Mouse (Mus musculus): ENCODE data around the gene Mis12. TPM values are rescaled to one million over a fixed set of nuclear protein-coding genes. Genes with fewer than 3 reads are reported as not detected.

Gene Mis12
- 20.0 and 23.0 TPM in 2 replicates for polyA plus RNA-seq (2015; fragmentation: Nextera tagmentation; extraction: Ambion mirVana)

DNA sequence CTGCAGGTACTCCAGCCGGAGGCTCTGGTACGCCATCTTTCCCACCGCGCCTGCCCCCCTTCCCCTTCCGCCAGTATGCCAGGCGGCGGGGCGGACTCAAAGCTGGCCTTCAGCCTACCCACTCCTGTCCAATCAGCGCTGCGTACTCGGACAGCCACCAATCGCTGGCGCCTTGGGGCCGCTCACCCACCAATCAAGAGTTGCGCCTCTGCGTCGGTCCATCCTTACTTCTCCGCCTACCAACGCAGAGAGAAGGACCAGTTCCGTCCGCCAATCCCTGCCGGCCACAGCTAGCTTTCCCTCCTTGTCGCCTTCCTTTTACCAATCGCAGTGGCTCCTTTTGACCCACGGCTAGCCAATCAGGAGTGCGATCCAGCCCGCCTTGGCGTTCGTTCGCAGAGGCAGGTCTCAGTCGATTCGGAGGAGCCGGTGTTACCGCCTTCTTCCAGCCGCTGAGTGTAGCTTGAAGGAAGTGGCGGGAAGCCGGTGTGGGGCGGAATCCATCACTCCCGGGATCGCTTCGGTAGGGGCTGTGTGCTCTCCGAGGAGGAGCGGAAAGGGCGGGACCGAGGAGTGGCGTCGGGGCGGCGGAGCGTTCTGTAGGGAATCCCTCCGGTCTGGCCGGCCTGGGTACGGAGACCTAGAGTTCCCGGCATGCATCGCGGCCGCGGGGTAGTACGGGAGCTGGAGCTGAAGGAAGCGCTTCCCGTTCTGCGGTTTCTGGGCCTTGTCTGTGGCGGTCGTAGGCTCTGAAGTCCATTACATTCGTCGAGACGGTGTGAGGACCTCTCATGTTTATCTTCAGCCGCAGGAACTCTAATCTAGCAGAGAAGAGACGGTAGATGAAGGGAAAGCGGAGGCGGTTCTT lies at the start of gene Mis12, which contains the start of gene Derl2:
TSS of gene Mis12 (plus strand) at position 411 of the 868 bp plus-strand sequence.
TSS of gene Derl2 (minus strand) at position 641 of the 868 bp plus-strand sequence.

DNA sequence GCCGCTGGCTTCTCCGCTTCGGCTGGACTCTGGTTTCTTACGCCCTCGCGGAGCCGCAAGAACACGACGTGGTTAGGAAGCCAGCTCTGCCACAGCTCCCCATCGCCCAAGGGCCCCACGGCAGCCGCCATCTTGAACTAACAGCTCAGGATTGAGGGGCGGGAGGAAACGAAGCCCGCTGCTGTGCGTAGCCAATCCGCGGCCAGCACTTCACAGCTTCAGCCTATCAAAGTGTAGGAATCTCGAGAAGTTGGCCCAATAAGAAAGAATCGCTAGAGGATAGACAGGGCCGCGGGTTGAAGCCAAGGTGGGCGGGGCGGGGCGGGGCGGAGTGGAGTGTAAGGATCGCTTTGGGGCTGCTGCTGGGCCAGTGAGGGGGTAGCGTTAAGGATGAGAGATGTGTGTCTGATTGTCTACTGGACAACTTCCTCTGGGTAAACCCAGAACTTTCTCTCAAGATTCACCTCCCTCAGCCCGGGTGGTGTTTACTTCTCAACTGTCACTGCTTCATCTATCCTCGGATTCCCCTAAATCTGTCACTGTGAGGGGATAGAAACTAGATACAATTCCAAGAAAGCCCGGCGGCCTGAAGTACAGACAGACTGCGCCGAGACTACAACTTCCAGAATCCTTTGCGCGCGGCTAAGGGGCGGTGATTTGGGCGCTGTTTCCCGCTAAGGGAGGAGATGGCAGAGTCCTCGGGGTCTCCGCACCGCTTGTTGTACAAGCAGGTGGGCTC lies 49.4 kb upstream of the Mis12 start, which contains the start of the genes Nup88 and Rpain:
TSS of gene Nup88 (minus strand) at position 153 of the 739 bp plus-strand sequence.
TSS of gene Rpain (plus strand) at position 393 of the 739 bp plus-strand sequence.

DNA sequence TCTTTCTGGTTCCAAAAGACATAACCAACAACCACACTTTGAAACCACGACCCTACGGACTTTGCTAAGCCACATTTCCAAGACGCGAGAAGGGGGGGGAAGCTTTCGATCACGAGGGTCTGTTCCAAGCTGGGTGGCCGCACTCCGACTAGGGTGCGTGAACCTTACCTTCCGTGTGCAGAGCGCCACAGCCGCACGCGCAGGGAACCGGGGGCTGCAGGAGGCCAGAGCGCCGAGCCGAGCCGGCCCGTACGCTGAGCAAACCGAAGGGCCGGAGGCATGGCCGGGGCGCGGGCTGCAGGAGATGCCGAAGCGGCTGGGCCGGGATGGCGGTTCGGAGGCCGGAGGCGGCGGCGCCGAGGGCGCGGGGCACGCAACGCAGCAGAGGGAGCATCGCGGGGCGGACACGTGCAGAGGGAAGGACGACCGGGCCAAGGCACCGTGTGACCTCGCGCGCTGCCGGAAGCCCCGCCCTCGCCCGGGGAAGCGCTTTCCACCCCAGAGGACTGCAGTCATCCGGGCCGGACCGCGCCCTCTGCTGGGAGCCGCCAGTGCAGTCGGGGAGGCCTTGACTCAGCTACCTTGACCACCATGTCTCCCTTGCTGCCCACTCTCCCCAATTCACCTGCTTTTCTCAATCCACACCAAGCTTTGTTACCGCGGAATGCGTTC lies 36.7 kb upstream of the Mis12 start, which contains the start of gene C1qbp:
TSS of gene C1qbp (minus strand) at position 470 of the 672 bp plus-strand sequence.

DNA sequence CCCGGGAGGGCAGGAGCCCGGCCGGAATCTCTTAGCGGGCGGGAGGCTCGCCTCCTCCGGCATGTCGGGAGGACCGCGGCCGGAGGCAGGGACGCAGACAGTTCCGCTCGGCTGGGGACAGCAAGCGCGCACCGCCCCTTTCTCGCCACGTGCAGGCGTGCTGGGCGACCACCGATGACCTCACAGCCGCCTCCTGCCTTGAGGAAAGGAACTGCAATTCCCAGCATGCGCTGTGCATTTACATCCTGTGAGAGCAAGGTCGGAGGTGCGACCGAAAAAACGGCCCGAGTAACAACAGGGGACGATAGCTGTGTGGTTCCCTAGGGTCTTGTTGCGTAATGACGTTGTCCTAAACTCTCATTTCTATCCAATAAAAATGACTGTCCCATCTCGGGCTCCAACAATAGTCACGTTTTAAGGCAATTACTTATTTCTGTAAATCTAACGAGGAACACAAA lies 15.1 kb upstream of the Mis12 start, which contains the start of gene Dhx33:
TSS of gene Dhx33 (minus strand) at position 122 of the 458 bp plus-strand sequence.

DNA sequence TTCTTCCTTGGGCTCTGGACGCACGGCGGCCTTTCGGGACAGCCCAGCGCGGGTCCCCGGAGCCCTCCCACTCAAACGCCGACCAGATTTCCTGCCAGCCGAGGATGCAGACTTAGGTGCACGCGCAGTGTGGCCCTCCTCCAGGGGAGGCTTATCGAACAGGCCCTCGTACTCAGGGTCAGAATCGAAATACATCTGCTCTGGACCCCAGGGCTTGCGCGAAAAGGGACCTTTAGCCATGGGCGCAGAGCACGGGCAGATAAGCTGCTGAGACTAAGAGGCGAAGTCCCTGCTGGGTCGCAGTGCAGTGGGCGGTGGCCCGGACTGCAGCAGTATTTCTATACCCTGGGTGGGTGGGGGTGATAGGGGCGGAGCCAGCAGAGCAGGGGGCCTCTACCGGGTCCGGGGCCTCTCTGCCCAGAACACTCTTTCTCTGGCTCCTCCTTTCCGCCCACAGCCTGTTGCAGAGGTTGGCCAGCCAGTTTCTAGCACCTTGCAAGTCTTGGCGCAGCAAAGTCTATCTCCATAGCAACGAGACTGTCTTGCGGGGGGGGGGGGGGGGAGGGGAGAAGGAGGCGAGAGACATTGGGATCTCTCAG lies 13.9 kb downstream of the Mis12 start, which contains the start of gene 6330403K07Rik:
TSS of gene 6330403K07Rik (minus strand) at position 351 of the 599 bp plus-strand sequence.

Other genes with a start within 250 kb of the Mis12 start
- gene Scimp, start 207.0 kb upstream of the Mis12 start, polyA plus RNA-seq (2015; fragmentation: Nextera tagmentation; extraction: Ambion mirVana): 0.52 and 1.1 TPM in 2 replicates
- gene Rabep1, start 174.8 kb upstream of the Mis12 start, polyA plus RNA-seq (2015; fragmentation: Nextera tagmentation; extraction: Ambion mirVana): 19.5 and 21.2 TPM in 2 replicates
- 61.6 and 62.9 TPM in 2 replicates for gene Nup88, start 49.6 kb upstream of the Mis12 start, polyA plus RNA-seq (2015; fragmentation: Nextera tagmentation; extraction: Ambion mirVana)
- 133 and 138 TPM in 2 replicates for gene Rpain, start 49.4 kb upstream of the Mis12 start, polyA plus RNA-seq (2015; fragmentation: Nextera tagmentation; extraction: Ambion mirVana)
- 226 and 246 TPM in 2 replicates for gene C1qbp, start 36.6 kb upstream of the Mis12 start, polyA plus RNA-seq (2015; fragmentation: Nextera tagmentation; extraction: Ambion mirVana)
- gene Dhx33, start 15.2 kb upstream of the Mis12 start, polyA plus RNA-seq (2015; fragmentation: Nextera tagmentation; extraction: Ambion mirVana): 6.7 and 6.9 TPM in 2 replicates
- gene Derl2, start 230 bp downstream of the Mis12 start, polyA plus RNA-seq (2015; fragmentation: Nextera tagmentation; extraction: Ambion mirVana): 30.7 and 32.5 TPM in 2 replicates
- gene 6330403K07Rik, start 13.9 kb downstream of the Mis12 start, polyA plus RNA-seq (2015; fragmentation: Nextera tagmentation; extraction: Ambion mirVana): 6.7 and 11.4 TPM in 2 replicates
- 0.24 and 0.46 TPM in 2 replicates for gene Nlrp1a, start 125.1 kb downstream of the Mis12 start, polyA plus RNA-seq (2015; fragmentation: Nextera tagmentation; extraction: Ambion mirVana)
- gene Nlrp1b, start 211.1 kb downstream of the Mis12 start, polyA plus RNA-seq (2015; fragmentation: Nextera tagmentation; extraction: Ambion mirVana): 0.20 and 0.24 TPM in 2 replicates

All from spleen, postnatal 0 days (tissue).